Mouse (Mus musculus) lung, postnatal 0 days (tissue): ENCODE results near the gene Klhl25.

Experiments used
- CTCF ChIP-seq: IDR thresholded peaks from 2 replicates; pipeline ENCODE4 v1.5.1; 2016; ENCODE audit warnings: antibody characterized with exemption, mild to moderate bottlenecking
- EP300 ChIP-seq: IDR thresholded peaks from 2 replicates; pipeline ENCODE4 v1.6.1; 2016; ENCODE audit warnings: antibody characterized with exemption, mild to moderate bottlenecking, control low read depth

- no peak for TF ChIP-seq CTCF
- no peak for TF ChIP-seq EP300
Observed at GRCm38 (mm10) chr7:75848776-75849670, 913 bp downstream of the Klhl25 start.
